Mouse (Mus musculus) spleen, postnatal 0 days (tissue): ENCODE results near the gene Inca1. TPM values are rescaled to one million over a fixed set of nuclear protein-coding genes. Genes with fewer than 3 reads are reported as not detected.

Experiments
- polyA plus RNA-seq: library from polyadenylated mRNA; unstranded; fragments of >200 nt; fragmentation: Nextera tagmentation; extraction: Ambion mirVana; gene quantifications from 2 replicates; pipeline ENCODE4 v1.2.1, GENCODE M21; 2015

Inca1 gene
- polyA plus RNA-seq, result 0.68 and 0.70 TPM in 2 replicates

DNA sequence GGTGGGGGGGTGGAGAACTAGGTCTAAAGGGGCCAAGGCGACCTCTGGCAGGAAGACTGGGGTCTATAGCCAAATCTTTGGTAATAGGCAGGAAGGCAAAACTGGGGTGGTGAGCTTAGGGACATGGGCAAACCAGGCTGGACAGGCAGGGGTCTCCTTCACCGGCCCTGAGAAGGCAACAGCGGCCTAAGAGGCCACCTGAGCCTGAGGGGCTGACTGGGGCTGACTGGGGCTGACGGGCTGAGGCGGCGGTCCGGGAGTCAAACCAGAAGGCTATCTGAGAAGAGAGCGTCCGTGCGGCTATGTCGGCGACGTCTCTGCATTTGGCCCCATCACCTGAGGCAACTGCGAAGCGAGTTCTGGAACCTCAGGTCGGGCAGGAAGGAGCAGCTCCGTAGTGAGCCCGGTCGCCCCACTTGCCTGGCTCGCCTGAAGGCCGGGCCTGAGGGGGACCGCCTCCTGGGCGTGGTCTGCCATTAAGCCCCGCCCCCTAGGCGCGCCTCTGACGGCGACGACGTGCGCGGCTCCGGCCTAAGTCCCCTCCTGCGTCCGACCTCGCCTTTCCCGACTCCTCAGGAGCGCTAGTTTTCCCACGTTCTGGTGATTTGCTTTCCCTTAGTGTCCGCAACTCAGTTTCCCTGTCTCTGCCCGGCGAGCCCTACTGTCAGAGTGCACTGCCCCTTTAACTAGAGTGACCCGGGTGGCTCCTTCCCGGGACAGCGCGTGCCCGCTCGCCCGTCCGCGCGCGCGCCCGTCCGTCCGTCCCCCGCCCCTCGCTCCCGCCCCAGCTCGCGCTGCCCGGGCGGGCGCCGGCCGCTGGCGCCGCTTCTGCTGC lies at the start of gene Inca1, which contains the start of gene Kif1c:
TSS of gene Inca1 (minus strand) at position 434 of the 835 bp plus-strand sequence.
TSS of gene Kif1c (plus strand) at position 827 of the 835 bp plus-strand sequence.

DNA sequence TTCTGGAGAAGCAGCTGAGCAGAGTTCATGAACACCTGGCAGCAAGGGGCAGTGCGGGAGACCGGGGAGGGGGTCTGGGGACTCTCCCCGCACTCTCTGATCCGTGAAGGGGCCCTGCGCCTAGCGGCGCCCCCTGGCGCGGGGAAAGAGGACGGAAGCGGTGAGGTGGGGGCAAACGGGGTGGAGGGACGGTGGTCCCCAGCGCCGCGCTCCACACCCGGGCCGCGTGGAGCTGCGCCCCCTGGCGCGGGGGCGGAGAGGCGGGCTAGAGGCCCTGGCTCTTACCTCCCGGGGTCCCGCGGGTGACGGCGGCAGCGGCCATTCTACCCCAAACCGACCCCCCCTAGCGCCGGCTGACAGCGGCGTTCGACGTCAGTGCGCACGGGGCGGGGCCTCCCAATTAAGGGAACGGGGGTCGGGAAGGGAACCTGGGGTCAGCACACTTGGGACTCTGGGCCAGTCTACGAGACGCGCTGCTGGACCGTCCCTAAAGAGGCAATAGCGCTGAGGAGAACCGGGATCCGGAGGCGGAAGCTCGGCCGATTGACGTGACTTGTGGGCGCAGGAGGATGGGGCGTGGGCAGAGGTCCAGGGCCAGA lies 12.3 kb downstream of the Inca1 start, which contains the start of gene Camta2:
TSS of gene Camta2 (minus strand) at position 505 of the 599 bp plus-strand sequence.

DNA sequence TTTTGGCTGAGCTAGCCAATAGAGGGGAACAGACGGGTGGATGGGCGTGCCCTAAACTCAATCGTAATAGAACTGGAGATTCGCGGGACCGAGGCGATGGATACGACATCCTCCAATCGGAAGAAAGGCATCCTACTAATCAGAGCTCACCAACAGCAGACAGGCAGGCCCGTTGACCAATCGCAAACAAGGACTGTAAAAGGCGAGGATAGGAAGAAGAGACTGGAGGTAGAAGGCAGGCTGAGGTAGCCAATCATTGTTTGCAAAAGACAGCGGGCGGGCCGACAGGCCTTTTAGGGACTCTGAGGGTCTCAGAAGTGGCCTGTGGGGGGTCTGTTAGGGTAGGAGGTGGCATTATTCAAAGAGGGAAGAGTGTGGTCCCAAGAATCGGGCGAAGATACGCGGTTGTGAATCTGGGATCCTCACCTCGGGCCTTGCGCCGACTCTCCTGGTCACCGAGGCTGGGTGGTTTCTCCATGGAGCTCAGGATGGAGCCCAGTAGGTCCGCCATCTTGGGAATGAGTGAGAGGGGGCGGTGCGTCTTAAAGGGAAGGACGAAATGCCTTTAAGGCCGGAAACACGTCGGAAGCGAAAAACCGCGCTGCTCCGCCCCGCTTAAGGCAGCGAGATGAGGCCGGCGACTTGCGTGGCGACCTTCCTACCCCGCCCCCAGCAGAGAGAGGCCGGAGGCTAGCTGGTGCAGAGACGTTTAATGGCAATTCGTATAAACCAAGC lies 31.0 kb downstream of the Inca1 start, which contains the start of gene Spag7:
TSS of gene Spag7 (minus strand) at position 646 of the 735 bp plus-strand sequence.

DNA sequence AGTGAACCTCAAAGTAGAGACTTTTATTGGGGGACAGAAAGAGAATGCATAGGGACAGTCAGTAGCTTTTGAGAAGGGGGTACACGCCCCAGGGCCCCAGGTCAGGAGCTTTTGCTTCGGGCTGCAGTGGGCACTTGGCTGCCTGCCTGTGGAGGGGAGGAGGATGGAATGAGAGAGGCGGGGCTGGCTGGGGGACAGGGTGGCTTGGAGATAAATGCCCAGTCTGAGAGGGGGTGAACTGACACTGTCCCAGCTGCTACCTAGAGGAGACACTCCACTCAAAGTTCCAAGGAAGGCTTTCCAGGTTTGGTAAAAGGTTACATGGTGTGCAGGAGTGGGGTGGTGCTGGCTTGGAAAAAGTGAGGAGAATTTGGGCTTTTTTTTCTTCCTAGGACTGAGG lies 43.0 kb downstream of the Inca1 start, which contains the start of gene Eno3:
TSS of gene Eno3 (plus strand) at position 239 of the 400 bp plus-strand sequence.

DNA sequence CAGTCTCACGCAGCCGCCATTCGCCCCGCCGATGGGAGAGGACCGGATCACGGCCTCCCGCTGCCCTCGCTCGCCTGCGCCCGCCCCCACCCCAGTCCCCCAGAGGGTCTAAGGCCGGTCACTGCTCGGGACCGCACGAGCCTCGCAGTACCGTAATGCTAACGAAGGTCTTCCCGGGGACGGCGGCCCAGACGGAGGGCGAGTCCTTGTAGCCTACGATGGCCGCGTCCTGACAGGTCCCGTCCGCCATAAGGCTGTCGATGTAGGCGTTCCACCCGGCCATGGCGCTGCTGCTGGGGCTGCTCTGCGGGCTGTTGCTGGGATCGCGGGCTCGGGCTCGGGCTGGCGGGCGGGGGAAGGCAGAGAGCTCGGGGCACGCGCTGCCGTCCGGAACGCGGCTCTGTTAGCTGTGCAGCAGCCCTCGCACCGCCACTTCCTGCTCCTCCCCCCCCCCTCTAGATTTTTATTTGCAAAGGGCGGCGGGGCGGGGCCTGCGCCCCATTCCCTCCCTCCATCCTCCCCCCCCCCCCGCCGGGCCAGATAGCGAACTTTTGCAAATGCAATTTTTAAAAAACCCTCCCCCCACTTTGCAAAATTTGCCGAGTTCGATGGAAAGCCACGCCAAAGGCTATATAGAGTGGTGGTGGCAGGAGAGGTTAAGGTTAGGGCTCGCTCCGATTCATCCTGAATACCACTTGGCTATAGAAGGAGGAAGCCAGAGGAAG lies 45.6 kb downstream of the Inca1 start, which contains the start of gene Pfn1:
TSS of gene Pfn1 (minus strand) at position 447 of the 725 bp plus-strand sequence.

DNA sequence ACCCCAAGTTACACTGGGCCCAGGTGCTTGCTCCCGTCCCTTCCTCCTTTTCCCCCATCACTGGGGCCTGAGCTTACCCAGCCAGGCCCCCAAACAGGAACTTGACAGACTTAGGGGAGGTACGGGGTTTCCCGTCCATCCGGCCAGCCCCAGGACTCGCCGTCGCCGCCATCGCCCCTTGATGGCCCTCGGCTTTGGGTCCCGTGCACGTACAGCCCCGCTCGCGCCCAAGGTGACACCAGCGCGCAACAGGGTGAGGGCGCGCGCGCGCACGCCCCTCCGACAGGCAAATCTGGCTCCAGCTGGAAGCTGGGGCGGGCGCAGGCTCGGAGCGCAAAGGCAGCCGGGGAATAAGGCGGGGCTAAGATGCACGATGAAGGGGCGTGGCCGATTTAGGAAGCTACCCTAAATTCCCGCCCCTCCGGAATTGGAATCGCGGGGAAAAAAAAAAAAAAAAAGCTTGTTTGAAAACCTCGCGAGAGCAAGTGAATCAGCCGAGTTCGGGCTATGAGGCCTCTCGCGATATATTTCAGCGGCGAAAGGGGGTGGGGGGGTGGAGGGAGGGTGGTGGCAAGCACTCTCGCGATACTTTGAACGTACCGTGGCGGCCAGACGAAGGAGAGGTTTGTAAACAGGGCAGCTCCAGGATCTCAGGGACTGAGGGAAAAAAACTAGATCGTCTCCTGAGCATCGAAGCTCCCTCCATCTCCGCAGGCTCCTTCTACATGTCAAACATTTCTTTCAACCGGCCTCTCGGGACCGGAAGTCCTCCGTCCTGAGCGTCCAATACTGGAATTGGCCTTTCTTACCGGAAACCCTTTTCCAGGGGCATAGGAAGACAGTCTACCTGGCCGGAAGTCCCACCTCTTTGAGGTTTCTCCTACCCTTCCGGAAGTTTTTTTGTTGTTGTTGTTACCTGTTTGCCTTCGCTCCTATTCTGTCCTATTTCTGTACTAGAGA lies 53.0 kb downstream of the Inca1 start, which contains the start of the genes Rnf167 and Slc25a11:
TSS of gene Rnf167 (plus strand) at position 545 of the 960 bp plus-strand sequence.
TSS of gene Slc25a11 (minus strand) at position 789 of the 960 bp plus-strand sequence.

DNA sequence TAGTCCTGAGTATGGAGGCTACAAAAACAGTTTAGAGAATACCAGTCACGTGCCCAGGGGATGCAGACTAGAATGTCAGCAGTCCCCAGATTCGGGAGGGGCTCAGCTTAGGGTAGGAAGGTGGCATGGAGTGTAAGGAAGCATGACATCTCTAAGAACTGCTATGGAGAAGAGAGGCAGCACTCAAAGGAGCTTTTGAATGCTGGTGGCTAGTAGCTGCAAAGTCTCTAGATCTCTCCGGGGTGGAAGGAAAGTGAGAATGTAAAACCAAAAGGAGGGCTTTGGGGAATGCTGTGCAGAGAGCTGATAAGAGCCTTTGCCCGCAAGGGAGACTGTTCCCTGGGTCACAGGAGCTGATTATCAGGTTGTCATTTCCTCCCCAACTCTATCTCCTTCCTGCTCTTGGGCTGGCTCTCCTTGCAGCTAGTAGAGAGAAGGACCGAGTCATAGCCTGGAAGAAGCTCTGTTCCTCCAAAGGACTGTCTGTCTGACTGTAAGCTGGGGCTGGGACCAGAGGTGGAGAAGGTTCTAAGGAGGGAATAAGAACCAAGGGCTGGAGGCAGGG lies 61.2 kb downstream of the Inca1 start, which contains the start of gene Gp1ba:
TSS of gene Gp1ba (plus strand) at position 409 of the 565 bp plus-strand sequence.

Other genes starting within 250 kb of the Inca1 start
- gene Med11, start 248.2 kb downstream of the Inca1 start, polyA plus RNA-seq, result 20.4 and 26.3 TPM in 2 replicates
- 0.26 and 0.38 TPM in 2 replicates for gene Zmynd15, start 240.7 kb downstream of the Inca1 start, polyA plus RNA-seq
- 3.3 and 3.7 TPM in 2 replicates for gene Cxcl16, start 240.2 kb downstream of the Inca1 start, polyA plus RNA-seq
- 6.7 and 7.8 TPM in 2 replicates for gene Tm4sf5, start 194.9 kb downstream of the Inca1 start, polyA plus RNA-seq
- 0.25 and 0.34 TPM in 2 replicates for gene Vmo1, start 185.5 kb downstream of the Inca1 start, polyA plus RNA-seq
- gene Gltpd2, start 181.0 kb downstream of the Inca1 start, polyA plus RNA-seq, result 0.24 and 0.28 TPM in 2 replicates
- 345 and 353 TPM in 2 replicates for gene Psmb6, start 174.8 kb downstream of the Inca1 start, polyA plus RNA-seq
- not detected in 2 replicates for gene Gm40193, start 167.2 kb downstream of the Inca1 start, polyA plus RNA-seq
- gene Pld2, start 160.1 kb downstream of the Inca1 start, polyA plus RNA-seq, result 2.2 and 3.2 TPM in 2 replicates
- 2.9 and 3.9 TPM in 2 replicates for gene Mink1, start 137.3 kb downstream of the Inca1 start, polyA plus RNA-seq
- not detected in 2 replicates for gene 4930544D05Rik, start 84.3 kb downstream of the Inca1 start, polyA plus RNA-seq
- gene Chrne, start 80.9 kb downstream of the Inca1 start, polyA plus RNA-seq, result 0.11 TPM in 1 of 2 replicates, not detected in the other
- 1.7 and 2.1 TPM in 2 replicates for gene Gp1ba, start 61.0 kb downstream of the Inca1 start, polyA plus RNA-seq
- gene Rnf167, start 52.9 kb downstream of the Inca1 start, polyA plus RNA-seq, result 104 and 120 TPM in 2 replicates
- 67.1 and 73.0 TPM in 2 replicates for gene Slc25a11, start 52.7 kb downstream of the Inca1 start, polyA plus RNA-seq
- 1,259 and 1,332 TPM in 2 replicates for gene Pfn1, start 45.5 kb downstream of the Inca1 start, polyA plus RNA-seq
- 5.8 and 7.9 TPM in 2 replicates for gene Eno3, start 43.0 kb downstream of the Inca1 start, polyA plus RNA-seq
- 56.2 and 64.6 TPM in 2 replicates for gene Spag7, start 30.7 kb downstream of the Inca1 start, polyA plus RNA-seq
- 5.4 and 6.6 TPM in 2 replicates for gene Camta2, start 12.1 kb downstream of the Inca1 start, polyA plus RNA-seq
- gene Kif1c, start 393 bp upstream of the Inca1 start, polyA plus RNA-seq, result 1.3 and 1.6 TPM in 2 replicates
- 2.2 and 2.8 TPM in 2 replicates for gene Zfp3, start 64.1 kb upstream of the Inca1 start, polyA plus RNA-seq
- gene Scimp, start 112.4 kb upstream of the Inca1 start, polyA plus RNA-seq, result 0.52 and 1.1 TPM in 2 replicates
- 19.5 and 21.2 TPM in 2 replicates for gene Rabep1, start 144.6 kb upstream of the Inca1 start, polyA plus RNA-seq